Comparison of ENCODE assay signal across 8 mouse cellular contexts in the genomic region with DNA sequence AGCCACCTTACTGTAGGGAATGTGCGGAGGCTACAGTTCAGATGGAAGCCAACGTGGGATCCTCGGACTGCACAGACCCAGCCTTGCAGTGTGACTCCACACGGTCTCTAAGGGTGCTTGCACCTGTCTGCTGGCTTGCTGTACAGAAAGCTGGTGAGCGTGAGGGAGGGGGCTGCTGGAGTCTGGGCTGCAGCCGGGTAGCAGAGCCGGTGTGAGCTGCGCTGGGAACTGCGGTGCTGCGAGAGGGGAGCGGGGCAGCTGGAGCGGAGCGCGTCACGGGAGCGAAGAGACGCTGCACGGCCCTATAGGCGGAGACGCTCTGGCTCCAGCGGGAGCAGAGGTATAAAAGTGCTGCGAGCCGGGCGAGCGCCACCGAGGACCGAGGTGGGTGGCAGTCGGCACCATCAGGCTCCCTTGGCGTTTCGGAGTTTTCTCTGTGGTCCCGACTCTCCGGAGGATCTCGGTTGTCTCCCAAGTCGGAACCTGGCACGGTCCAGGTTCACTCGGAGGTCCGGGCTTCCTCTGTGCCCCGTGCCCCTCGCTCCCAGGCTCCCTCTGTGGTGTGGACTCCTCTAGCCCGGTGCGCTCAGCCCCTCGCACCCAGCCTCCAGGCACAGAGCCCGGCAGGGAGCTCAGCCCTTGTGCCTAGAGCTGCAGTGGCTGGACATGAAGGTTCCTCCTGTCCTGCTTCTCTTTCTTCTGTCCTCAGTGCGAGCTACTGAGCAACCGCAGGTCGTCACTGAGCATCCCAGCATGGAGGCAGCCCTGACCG. TPM values are rescaled to one million over a fixed set of nuclear protein-coding genes. Genes with fewer than 3 reads are reported as not detected.
DNase-seq lines count a peak whose midpoint lies in the region; ATAC-seq and TF ChIP-seq lines count a peak whose summit lies in the region.

A gene (plus strand): TSS at position 343 of the 772 bp plus-strand sequence.

- no peaks in the 10 kb centered on the region for H3K9me3 ChIP-seq in heart, embryonic 16.5 days (replicated peaks; ENCODE audit: control insufficient read depth, low read length)
- no peaks in the 10 kb centered on the region for H3K9me3 ChIP-seq in midbrain, embryonic 13.5 days

- DNase-seq in layer of hippocampus, adult 11-12 months (ENCODE audit: low spot score): peak; percentile 35
- no peak for DNase-seq in layer of hippocampus, adult 9-10 months (ENCODE audit: low spot score)
- peak; percentile 58 to 80 for DNase-seq in left cerebral cortex, adult 18-20 months (ENCODE audit: low spot score in 2 of 2)
- peak; percentile 45 for DNase-seq in thymus, adult 2 months
- DNase-seq in c-Kit-positive CD71-positive TER-119-positive erythroid progenitor cells, embryonic 14.5 days (ENCODE audit: low spot score): no peak

- peak; percentile 84 for TF ChIP-seq POLR2A in cortical plate, adult 2 months (IDR thresholded peaks at IDR 0.05; ENCODE audit: extremely low read depth, insufficient read depth, low read length)
- no peak for TF ChIP-seq POLR2A in thymus, adult 2 months (IDR thresholded peaks at IDR 0.05; ENCODE audit: control insufficient read depth, extremely low read depth, insufficient read depth, low read length, poor library complexity)

- peak; percentile 65 for ATAC-seq in heart, embryonic 16.5 days (replicated peaks; ENCODE audit: extremely low read depth, insufficient read depth, low FRiP score)
- peak; percentile 98 for ATAC-seq in midbrain, embryonic 13.5 days

- peak within 1 kb of the TSS; percentile 72 for H3K4me2 ChIP-seq in heart, embryonic 16.5 days (ENCODE audit: low read depth, low read length)
- peak within 1 kb of the TSS; percentile 96 for H3K4me2 ChIP-seq in midbrain, embryonic 13.5 days (replicated peaks)

- peaks cover 2% of the 10 kb centered on the region for H3K4me1 ChIP-seq in cortical plate, adult 2 months (ENCODE audit: control insufficient read depth, insufficient read depth, low read length)
- H3K4me1 ChIP-seq in heart, embryonic 16.5 days (ENCODE audit: control insufficient read depth, insufficient read depth, low read length): peaks cover 3% of the 10 kb centered on the region; the same call in 1 of the 2 replicates
- peaks cover 7% of the 10 kb centered on the region for H3K4me1 ChIP-seq in midbrain, embryonic 13.5 days (replicated peaks)
- H3K4me1 ChIP-seq in thymus, adult 2 months (replicated peaks; ENCODE audit: control insufficient read depth, insufficient read depth, low read length): peaks cover 15% of the 10 kb centered on the region

- peak within 1 kb of the TSS; percentile 18 for H3K9ac ChIP-seq in heart, embryonic 16.5 days (ENCODE audit: low read length)
- peak within 1 kb of the TSS; percentile 70 for H3K9ac ChIP-seq in midbrain, embryonic 13.5 days (replicated peaks)

- TF ChIP-seq CTCF in cortical plate, adult 2 months (IDR thresholded peaks at IDR 0.05; ENCODE audit: extremely low read depth, insufficient read depth, low read length): no peak
- TF ChIP-seq CTCF in thymus, adult 2 months (IDR thresholded peaks at IDR 0.05; ENCODE audit: borderline replicate concordance, control insufficient read depth, extremely low read depth, insufficient read depth, low read length, poor library complexity): no peak

- peaks cover 64% of the 10 kb centered on the region for H3K27me3 ChIP-seq in heart, embryonic 16.5 days (ENCODE audit: control insufficient read depth, insufficient read depth, low read length)
- peaks cover 47% of the 10 kb centered on the region for H3K27me3 ChIP-seq in midbrain, embryonic 13.5 days
- H3K27me3 ChIP-seq in thymus, adult 2 months (ENCODE audit: control insufficient read depth, insufficient read depth, low read length): no peaks in the 10 kb centered on the region

- H3K36me3 ChIP-seq in heart, embryonic 16.5 days (ENCODE audit: control insufficient read depth, insufficient read depth): no peaks in the 10 kb centered on the region
- H3K36me3 ChIP-seq in midbrain, embryonic 13.5 days: no peaks in the 10 kb centered on the region
- no peaks in the 10 kb centered on the region for H3K36me3 ChIP-seq in thymus, adult 2 months (ENCODE audit: control insufficient read depth, insufficient read depth, low read length)

- WGBS in heart, embryonic 16.5 days: 2% methylated on average over 47 of the region's 47 CpGs
- 1% methylated on average over 47 of the region's 47 CpGs for WGBS in midbrain, embryonic 13.5 days
- WGBS in thymus, adult 2 months: 7% methylated on average over 47 of the region's 47 CpGs

- peak within 1 kb of the TSS; percentile 44 for H3K4me3 ChIP-seq in cortical plate, adult 2 months (ENCODE audit: insufficient read depth, low read length)
- peak within 1 kb of the TSS; percentile 45 for H3K4me3 ChIP-seq in heart, embryonic 16.5 days (ENCODE audit: low read length)
- H3K4me3 ChIP-seq in midbrain, embryonic 13.5 days (replicated peaks): peak within 1 kb of the TSS; percentile 54
- H3K4me3 ChIP-seq in thymus, adult 2 months (ENCODE audit: control insufficient read depth, insufficient read depth, low read length): peak within 1 kb of the TSS; percentile 36

- no peak within 1 kb of the TSS for H3K27ac ChIP-seq in cortical plate, adult 2 months (ENCODE audit: insufficient read depth, low read length)
- H3K27ac ChIP-seq in heart, embryonic 16.5 days (ENCODE audit: low read length): no peak within 1 kb of the TSS
- no peak within 1 kb of the TSS for H3K27ac ChIP-seq in midbrain, embryonic 13.5 days
- no peak within 1 kb of the TSS for H3K27ac ChIP-seq in thymus, adult 2 months (ENCODE audit: control insufficient read depth, insufficient read depth, low read length)

RNA-seq across cellular contexts. Expression of the gene that starts here (rescaled TPM):
- 21.5 and 24.2 TPM in 2 replicates for polyA plus RNA-seq in cortical plate, adult 2 months (2012; rRNA removed)
- polyA plus RNA-seq in heart, embryonic 16.5 days (2015; fragmentation: Nextera tagmentation; extraction: Ambion mirVana): 1.3 and 3.0 TPM in 2 replicates
- 10 to 100 TPM; 23.2 to 27.9 TPM for total RNA-seq in left cerebral cortex, adult 18-20 months (2021)
- 2.6 and 2.8 TPM in 2 replicates for polyA plus RNA-seq in midbrain, embryonic 13.5 days (2015; fragmentation: Nextera tagmentation; extraction: Ambion mirVana)
- polyA plus RNA-seq in thymus, adult 2 months (2012; rRNA removed): 10.0 and 10.9 TPM in 2 replicates

Comparison
In these comparisons a context has a peak if more than half of its experiments do, and no peak if none do; other contexts are left out.
1. DNase-seq: peak in layer of hippocampus, adult 11-12 months (single experiment), left cerebral cortex, adult 18-20 months (2 of 2) and thymus, adult 2 months (single experiment); none in layer of hippocampus, adult 9-10 months (single experiment) and c-Kit-positive CD71-positive TER-119-positive erythroid progenitor cells, embryonic 14.5 days (single experiment).
2. Peak in every context shown above with its lines, with median percentiles within 50 percentile points of each other: H3K4me3 ChIP-seq.